Mouse (Mus musculus): ENCODE data around the gene Galnt11. TPM values are rescaled to one million over a fixed set of nuclear protein-coding genes. Genes with fewer than 3 reads are reported as not detected.

Galnt11 gene
- polyA plus RNA-seq, 1 experiment = 0.02 TPM

DNA sequence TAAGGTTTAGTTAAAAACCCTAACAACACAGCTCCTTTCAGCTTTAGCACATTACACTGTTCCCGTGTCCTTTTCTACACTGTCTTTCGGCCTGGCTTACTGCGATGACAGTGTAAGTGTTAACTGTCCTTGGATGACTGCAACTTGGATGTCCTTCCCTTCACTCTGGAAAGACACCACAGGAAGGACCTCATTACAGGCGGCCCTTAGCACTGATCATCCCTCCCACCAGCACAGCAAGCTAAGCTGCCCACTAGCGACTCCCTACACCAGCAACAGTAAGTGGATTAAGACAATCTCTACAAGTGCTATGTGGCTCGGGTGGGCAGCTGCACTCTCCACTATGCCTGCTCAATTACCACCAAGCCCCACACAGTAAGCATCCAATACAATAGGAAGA lies 54.7 kb downstream of the Galnt11 start:
- TF ChIP-seq GATA1 (IDR thresholded peaks at IDR 0.05; ENCODE audit: low read length) = no peak
- no peak for TF ChIP-seq TAL1 (IDR thresholded peaks at IDR 0.05; ENCODE audit: low read length)
- Histone ChIP-seq H3K27me3 (ENCODE audit: control insufficient read depth) (no peaks in the 10 kb centered on the region), H3K4me1 (ENCODE audit: control insufficient read depth) (no peaks in the 10 kb centered on the region), H3K9me3 (ENCODE audit: control insufficient read depth, low read length) (no peaks in the 10 kb centered on the region), H3K36me3 (ENCODE audit: control insufficient read depth) (peaks cover 85% of the 10 kb centered on the region), H3K4me3 (replicated peaks) (no peak overlapping the region)

DNA sequence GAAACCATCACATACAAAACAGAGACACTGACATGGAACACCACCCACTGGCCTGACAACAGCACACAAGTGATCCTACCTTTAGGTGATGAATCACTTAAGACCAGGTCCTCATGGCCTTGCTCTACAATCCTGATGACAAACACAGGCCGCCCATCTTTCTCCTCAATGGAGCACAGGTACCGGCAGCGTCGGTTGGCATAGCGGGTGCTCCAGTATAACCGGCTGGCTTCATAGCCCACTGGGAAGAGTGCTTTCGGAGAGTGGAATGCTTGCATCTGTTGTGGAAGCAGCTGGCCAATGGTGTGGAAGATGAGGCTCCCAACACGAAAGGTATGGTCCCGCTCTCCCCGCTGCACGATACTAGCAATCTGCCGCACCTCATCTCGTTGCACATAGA lies 62.3 kb downstream of the Galnt11 start:
- TF ChIP-seq GATA1 (IDR thresholded peaks at IDR 0.05; ENCODE audit: low read length) (no peak), TAL1 (IDR thresholded peaks at IDR 0.05; ENCODE audit: low read length) (no peak)
- no peak overlapping the region for H3K4me3 ChIP-seq (replicated peaks)
- H3K4me1 ChIP-seq (ENCODE audit: control insufficient read depth) = no peaks in the 10 kb centered on the region
- peaks cover 94% of the 10 kb centered on the region for H3K36me3 ChIP-seq (ENCODE audit: control insufficient read depth)
- no peaks in the 10 kb centered on the region for H3K9me3 ChIP-seq (ENCODE audit: control insufficient read depth, low read length)
- H3K27me3 ChIP-seq (ENCODE audit: control insufficient read depth) = no peaks in the 10 kb centered on the region

DNA sequence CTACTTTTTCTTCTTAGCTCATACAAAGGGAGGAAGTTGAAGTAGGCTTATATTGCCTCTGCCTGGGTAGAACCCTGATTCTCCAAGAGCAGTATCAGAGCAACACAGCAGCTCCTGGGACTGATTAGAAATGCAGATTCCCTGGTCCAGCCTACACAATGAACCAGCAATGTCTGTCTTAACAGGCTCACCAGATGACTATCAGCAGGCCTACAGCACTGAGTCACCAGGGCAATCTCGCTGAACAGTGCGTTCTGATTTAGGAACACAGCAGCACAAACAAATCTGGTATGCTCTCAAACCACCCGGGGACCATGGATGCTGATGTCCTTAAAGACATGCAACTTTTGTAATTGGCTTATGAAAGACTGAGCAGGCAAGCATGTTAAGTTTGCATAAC lies 75.1 kb downstream of the Galnt11 start:
- H3K36me3 ChIP-seq (ENCODE audit: control insufficient read depth) = peaks cover 79% of the 10 kb centered on the region
- no peaks in the 10 kb centered on the region for H3K27me3 ChIP-seq (ENCODE audit: control insufficient read depth)
- H3K9me3 ChIP-seq (ENCODE audit: control insufficient read depth, low read length) = no peaks in the 10 kb centered on the region
- no peak overlapping the region for H3K4me3 ChIP-seq (replicated peaks)
- H3K4me1 ChIP-seq (ENCODE audit: control insufficient read depth) = no peaks in the 10 kb centered on the region
- no peak for TF ChIP-seq TAL1 (IDR thresholded peaks at IDR 0.05; ENCODE audit: low read length)
- no peak for TF ChIP-seq GATA1 (IDR thresholded peaks at IDR 0.05; ENCODE audit: low read length)

DNA sequence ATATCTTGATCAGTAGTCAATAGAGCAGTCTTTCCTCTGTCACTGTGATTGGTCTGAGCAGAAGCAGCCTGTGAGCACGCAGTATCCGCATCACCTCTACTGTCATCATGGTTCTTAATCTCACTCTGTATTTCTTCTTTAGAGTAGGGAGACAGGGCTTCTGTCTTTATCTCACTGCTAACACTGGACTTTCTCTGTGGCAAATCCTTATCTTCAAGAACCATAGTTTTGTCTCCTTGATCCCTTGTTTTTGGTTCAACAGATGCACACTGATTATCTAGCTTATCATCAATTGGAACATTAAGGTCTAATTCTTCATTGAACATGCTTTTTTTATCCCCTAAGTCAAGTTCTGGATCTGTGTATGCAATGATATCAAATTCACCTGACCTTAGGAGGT lies 88.5 kb downstream of the Galnt11 start:
- H3K27me3 ChIP-seq (ENCODE audit: control insufficient read depth) = no peaks in the 10 kb centered on the region
- H3K4me3 ChIP-seq (replicated peaks) = no peak overlapping the region
- H3K9me3 ChIP-seq (ENCODE audit: control insufficient read depth, low read length) = no peaks in the 10 kb centered on the region
- peaks cover 65% of the 10 kb centered on the region for H3K36me3 ChIP-seq (ENCODE audit: control insufficient read depth)
- TF ChIP-seq TAL1 (IDR thresholded peaks at IDR 0.05; ENCODE audit: low read length) (no peak), GATA1 (IDR thresholded peaks at IDR 0.05; ENCODE audit: low read length) (no peak)
- peaks cover 8% of the 10 kb centered on the region for H3K4me1 ChIP-seq (ENCODE audit: control insufficient read depth)

DNA sequence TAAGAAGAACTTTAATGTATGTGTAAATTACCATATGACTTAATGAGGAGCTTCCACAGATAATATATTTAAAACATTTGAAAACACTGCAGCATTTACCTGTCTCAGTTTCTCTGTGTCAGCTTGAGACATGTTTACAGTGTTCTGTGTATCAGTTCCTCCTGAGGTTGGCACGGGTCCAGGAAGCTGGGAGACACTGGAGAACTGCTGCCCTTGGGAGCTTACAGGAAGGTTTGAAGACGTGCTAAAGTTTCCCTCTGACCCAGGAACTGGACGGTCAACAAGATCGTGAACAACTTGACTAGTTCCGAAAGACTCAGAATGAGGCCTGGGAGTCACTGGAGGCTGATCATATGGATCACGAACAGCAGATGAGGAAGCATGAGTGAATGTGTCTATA lies 92.2 kb downstream of the Galnt11 start:
- TF ChIP-seq GATA1 (IDR thresholded peaks at IDR 0.05; ENCODE audit: low read length) (no peak), TAL1 (IDR thresholded peaks at IDR 0.05; ENCODE audit: low read length) (no peak)
- peaks cover 81% of the 10 kb centered on the region for H3K36me3 ChIP-seq (ENCODE audit: control insufficient read depth)

More for the DNA sequence above, 92.2 kb downstream of the Galnt11 start:
- Histone ChIP-seq H3K9me3 (ENCODE audit: control insufficient read depth, low read length) (no peaks in the 10 kb centered on the region), H3K27me3 (ENCODE audit: control insufficient read depth) (no peaks in the 10 kb centered on the region), H3K4me1 (ENCODE audit: control insufficient read depth) (peaks cover 8% of the 10 kb centered on the region), H3K4me3 (replicated peaks) (no peak overlapping the region)

Other genes with a start within 250 kb of the Galnt11 start
- 0.07 and 0.14 TPM in 2 replicates for gene Prkag2, start 121.3 kb upstream of the Galnt11 start, polyA plus RNA-seq (2012)
- gene Galntl5, start 40.4 kb upstream of the Galnt11 start, polyA plus RNA-seq (2012) = not detected in 2 replicates
- not detected in 2 replicates for gene E130116L18Rik, start 1.2 kb downstream of the Galnt11 start, polyA plus RNA-seq (2012)